Mouse (Mus musculus): ENCODE measurements around the gene Rhot2. TPM values are rescaled to one million over a fixed set of nuclear protein-coding genes. Genes with fewer than 3 reads are reported as not detected.

The Rhot2 gene
- polyA plus RNA-seq, 1 experiment from 2014 or later, result 23.9 TPM

- Histone ChIP-seq H3K4me3 (peak overlapping the region; percentile 85), H3K27ac (replicated peaks) (peak overlapping the region; percentile 96), H3K9me3 (replicated peaks) (no peaks in the 10 kb centered on the region), H3K27me3 (ENCODE audit: low read depth, poor library complexity, severe bottlenecking) (no peaks in the 10 kb centered on the region), H3K4me1 (peaks cover 63% of the 10 kb centered on the region), H3K36me3 (peaks cover 57% of the 10 kb centered on the region)
- peak; percentile 86 for DNase-seq (ENCODE audit: low spot score)
- under 1% methylated on average over 45 of the region's 45 CpGs for WGBS
Observed at GRCm38 (mm10) chr17:25791843-25792527, 52.7 kb downstream of the Rhot2 start.

DNA sequence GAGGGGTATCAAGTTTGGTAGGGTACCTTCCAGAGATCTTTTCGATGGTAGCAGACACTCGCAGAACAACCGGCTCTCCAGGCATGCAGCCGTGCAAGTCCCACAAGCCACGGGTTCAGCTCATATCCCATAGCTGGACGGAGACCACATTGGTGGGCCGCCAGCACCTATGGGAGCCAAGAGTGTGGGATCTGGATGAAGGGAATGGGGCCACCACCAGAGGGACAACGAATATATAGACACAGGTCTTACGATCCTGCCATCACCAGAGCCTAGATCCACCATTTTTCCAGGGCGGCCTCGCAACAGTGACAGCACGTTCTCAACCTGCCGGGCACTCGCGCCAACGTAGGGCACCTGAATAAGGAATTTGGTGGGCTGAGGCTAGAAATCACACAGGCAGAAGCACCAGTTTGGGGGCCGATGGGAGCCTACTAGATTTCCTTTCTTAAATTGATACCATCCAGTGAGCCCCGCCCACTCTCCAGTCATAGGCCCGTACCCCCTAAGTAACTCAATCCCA lies 53.3 kb downstream of the Rhot2 start:
- Histone ChIP-seq H3K4me3 (peak overlapping the region; percentile 85), H3K36me3 (peaks cover 60% of the 10 kb centered on the region), H3K9me3 (replicated peaks) (no peaks in the 10 kb centered on the region), H3K27me3 (ENCODE audit: low read depth, poor library complexity, severe bottlenecking) (no peaks in the 10 kb centered on the region), H3K27ac (replicated peaks) (peak overlapping the region; percentile 96), H3K4me1 (peaks cover 61% of the 10 kb centered on the region)
- WGBS, result 36% methylated on average over 19 of the region's 19 CpGs
- peak; percentile 43 for DNase-seq (ENCODE audit: low spot score)

Small RNA genes within 50 kb of the gene (microRNA-seq; reads per million reads assigned to microRNA genes)
- not detected for gene Mir3082

Other genes with a start within 250 kb of the Rhot2 start
- gene Gng13, start 127.7 kb downstream of the Rhot2 start, polyA plus RNA-seq (2016; fragmentation: Nextera tagmentation; extraction: Ambion mirVana), result 0.51 and 0.77 TPM in 2 replicates
- 55.9 and 58.9 TPM in 2 replicates for gene Chtf18, start 117.4 kb downstream of the Rhot2 start, polyA plus RNA-seq (2016; fragmentation: Nextera tagmentation; extraction: Ambion mirVana)
- gene Rpusd1, start 117.2 kb downstream of the Rhot2 start, polyA plus RNA-seq (2016; fragmentation: Nextera tagmentation; extraction: Ambion mirVana), result 22.5 and 24.7 TPM in 2 replicates
- not detected in 2 replicates for gene Mslnl, start 108.8 kb downstream of the Rhot2 start, polyA plus RNA-seq (2016; fragmentation: Nextera tagmentation; extraction: Ambion mirVana)
- 0.16 TPM in 1 of 2 replicates, not detected in the other for gene Msln, start 90.5 kb downstream of the Rhot2 start, polyA plus RNA-seq (2016; fragmentation: Nextera tagmentation; extraction: Ambion mirVana)
- gene Narfl, start 71.1 kb downstream of the Rhot2 start, polyA plus RNA-seq (2016; fragmentation: Nextera tagmentation; extraction: Ambion mirVana), result 28.1 and 29.5 TPM in 2 replicates
- gene Haghl, start 59.2 kb downstream of the Rhot2 start, polyA plus RNA-seq (2016; fragmentation: Nextera tagmentation; extraction: Ambion mirVana), result 75.8 and 103 TPM in 2 replicates
- gene Ccdc78, start 58.3 kb downstream of the Rhot2 start, polyA plus RNA-seq (2016; fragmentation: Nextera tagmentation; extraction: Ambion mirVana), result 0.79 and 1.2 TPM in 2 replicates
- gene Fam173a, start 52.0 kb downstream of the Rhot2 start, polyA plus RNA-seq (2016; fragmentation: Nextera tagmentation; extraction: Ambion mirVana), result 71.8 and 88.0 TPM in 2 replicates
- gene AC134908.4, start 49.2 kb downstream of the Rhot2 start, polyA plus RNA-seq (2016; fragmentation: Nextera tagmentation; extraction: Ambion mirVana), result 2.9 TPM in 1 of 2 replicates, not detected in the other
- 174 and 205 TPM in 2 replicates for gene Metrn, start 47.7 kb downstream of the Rhot2 start, polyA plus RNA-seq (2016; fragmentation: Nextera tagmentation; extraction: Ambion mirVana)
- gene Fbxl16, start 35.8 kb downstream of the Rhot2 start, polyA plus RNA-seq (2016; fragmentation: Nextera tagmentation; extraction: Ambion mirVana), result 9.3 and 12.4 TPM in 2 replicates
- 31.7 and 32.2 TPM in 2 replicates for gene Wdr24, start 21.2 kb downstream of the Rhot2 start, polyA plus RNA-seq (2016; fragmentation: Nextera tagmentation; extraction: Ambion mirVana)
- gene Jmjd8, start 16.0 kb downstream of the Rhot2 start, polyA plus RNA-seq (2016; fragmentation: Nextera tagmentation; extraction: Ambion mirVana), result 58.7 and 68.4 TPM in 2 replicates
- gene Stub1, start 11.4 kb downstream of the Rhot2 start, polyA plus RNA-seq (2016; fragmentation: Nextera tagmentation; extraction: Ambion mirVana), result 381 and 403 TPM in 2 replicates
- gene Rhbdl1, start 7.6 kb downstream of the Rhot2 start, polyA plus RNA-seq (2016; fragmentation: Nextera tagmentation; extraction: Ambion mirVana), result 1.7 and 2.7 TPM in 2 replicates
- gene Gm20683, start 3.1 kb downstream of the Rhot2 start, polyA plus RNA-seq (2016; fragmentation: Nextera tagmentation; extraction: Ambion mirVana), result 1.7 and 2.2 TPM in 2 replicates
- 53.4 and 53.9 TPM in 2 replicates for gene Wdr90, start 16.6 kb upstream of the Rhot2 start, polyA plus RNA-seq (2016; fragmentation: Nextera tagmentation; extraction: Ambion mirVana)
- 9.9 and 17.1 TPM in 2 replicates for gene Mcrip2, start 23.9 kb upstream of the Rhot2 start, polyA plus RNA-seq (2016; fragmentation: Nextera tagmentation; extraction: Ambion mirVana)
- 74.3 and 80.4 TPM in 2 replicates for gene Mettl26, start 30.2 kb upstream of the Rhot2 start, polyA plus RNA-seq (2016; fragmentation: Nextera tagmentation; extraction: Ambion mirVana)
- 6.1 and 19.7 TPM in 2 replicates for gene Wfikkn1, start 36.0 kb upstream of the Rhot2 start, polyA plus RNA-seq (2016; fragmentation: Nextera tagmentation; extraction: Ambion mirVana)
- gene Rab40c, start 74.9 kb upstream of the Rhot2 start, polyA plus RNA-seq (2016; fragmentation: Nextera tagmentation; extraction: Ambion mirVana), result 29.8 and 33.6 TPM in 2 replicates
- gene Pigq, start 100.1 kb upstream of the Rhot2 start, polyA plus RNA-seq (2016; fragmentation: Nextera tagmentation; extraction: Ambion mirVana), result 64.8 and 67.8 TPM in 2 replicates
- gene Nhlrc4, start 100.1 kb upstream of the Rhot2 start, polyA plus RNA-seq (2016; fragmentation: Nextera tagmentation; extraction: Ambion mirVana), result 0.34 TPM in 1 of 2 replicates, not detected in the other
- gene A930017K11Rik, start 107.7 kb upstream of the Rhot2 start, polyA plus RNA-seq (2016; fragmentation: Nextera tagmentation; extraction: Ambion mirVana), result 0.06 and 0.19 TPM in 2 replicates
- 27.6 and 29.5 TPM in 2 replicates for gene Capn15, start 140.9 kb upstream of the Rhot2 start, polyA plus RNA-seq (2016; fragmentation: Nextera tagmentation; extraction: Ambion mirVana)
- gene Rab11fip3, start 224.7 kb upstream of the Rhot2 start, polyA plus RNA-seq (2016; fragmentation: Nextera tagmentation; extraction: Ambion mirVana), result 20.6 and 26.9 TPM in 2 replicates
- 27.8 and 28.2 TPM in 2 replicates for gene Decr2, start 245.5 kb upstream of the Rhot2 start, polyA plus RNA-seq (2016; fragmentation: Nextera tagmentation; extraction: Ambion mirVana)

Measured in midbrain, embryonic 10.5 days (tissue).